Mouse (Mus musculus) midbrain, embryonic 12.5 days (tissue): ENCODE measurements at regions not wholly inside any gene's neighbourhood (a gene's known extent, or its start where the extent isn't known, plus 50 kb on each side); places are given as distances from the start of the nearest gene placed in this dataset.
A peak's percentile ranks its signal among the peaks of the same experiment; 100 is the strongest.

ENCODE experiments used
- ATAC-seq: fragments of 200-750 bp; cut with Nextera tagmentation; 2 replicates; pipeline ENCODE4 v1.8.0; 2017; ENCODE audit warnings: low read depth, moderate TSS enrichment, moderate library complexity; ENCODE audit not compliant: low FRiP score
- H3K27ac ChIP-seq: fragments of 300-500 bp; sonication (generic); replicated peaks from 2 replicates; pipeline ENCODE4 v1.5.1; 2016; ENCODE audit warnings: mild to moderate bottlenecking
- H3K27me3 ChIP-seq: fragments of 300-500 bp; sonication (generic); 2 replicates; pipeline ENCODE4 v1.6.1; 2016; ENCODE audit warnings: mild to moderate bottlenecking
- H3K36me3 ChIP-seq: fragments of 300-500 bp; sonication (generic); 2 replicates; pipeline ENCODE4 v1.6.1; 2016
- H3K4me1 ChIP-seq: fragments of 300-500 bp; sonication (generic); 2 replicates; pipeline ENCODE4 v1.6.1; 2016
- H3K4me2 ChIP-seq: fragments of 300-500 bp; sonication (generic); replicated peaks from 2 replicates; pipeline ENCODE4 v1.6.1; 2016; ENCODE audit warnings: mild to moderate bottlenecking, moderate library complexity
- H3K4me3 ChIP-seq: fragments of 300-500 bp; sonication (generic); 2 replicates; pipeline ENCODE4 v1.5.1; 2016; ENCODE audit warnings: mild to moderate bottlenecking
- H3K9ac ChIP-seq: fragments of 300-500 bp; sonication (generic); replicated peaks from 2 replicates; pipeline ENCODE4 v1.6.1; 2016; ENCODE audit warnings: mild to moderate bottlenecking, moderate library complexity
- H3K9me3 ChIP-seq: fragments of 300-500 bp; sonication (generic); 2 replicates; pipeline ENCODE4 v1.6.1; 2016; ENCODE audit warnings: mild to moderate bottlenecking
- WGBS: fragments of 180-500 bp; shearing (Covaris S2); methylation state at CpG from one replicate; pipeline ENCODE4 v1.1.7; 2016; 5-methylcytosine and 5-hydroxymethylcytosine counted together

- Histone ChIP-seq H3K4me3 (no peak overlapping the region), H3K36me3 (no peaks in the 10 kb centered on the region), H3K4me2 (no peak overlapping the region), H3K4me1 (peaks cover 9% of the 10 kb centered on the region), H3K9me3 (no peaks in the 10 kb centered on the region), H3K27me3 (peaks cover 8% of the 10 kb centered on the region), H3K9ac (no peak overlapping the region), H3K27ac (no peak overlapping the region)
- ATAC-seq: no peak
- 38% methylated on average over 2 of the region's 2 CpGs for WGBS
These were observed 575.2 kb downstream of the Prkd1 start for GRCm38 (mm10) chr12:50073684-50074083.

DNA sequence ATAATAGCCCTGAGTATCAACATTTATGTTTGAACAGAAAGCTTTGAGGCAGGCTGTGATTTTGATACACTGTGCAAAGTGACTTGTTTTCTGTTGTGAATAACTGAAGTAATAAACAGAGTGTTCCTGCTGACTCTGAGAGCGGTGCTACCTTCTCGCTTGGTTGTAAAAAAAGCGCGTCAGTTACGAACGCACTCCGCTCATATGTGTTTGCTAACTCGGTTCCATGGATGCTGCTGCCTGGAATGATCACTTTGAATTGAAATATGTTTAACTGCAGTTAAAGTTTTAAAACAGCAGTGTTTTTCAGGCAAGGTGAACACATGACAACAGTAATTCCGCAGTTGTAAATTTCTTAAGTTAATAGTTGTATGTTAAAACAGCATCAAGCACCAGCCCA is 567.7 kb downstream of the Prkd1 start:
- no peaks in the 10 kb centered on the region for H3K36me3 ChIP-seq
- H3K9ac ChIP-seq: no peak overlapping the region
- ATAC-seq: 0 out of 2 replicates have a peak, but pooled peaks have one; percentile 29
- no peak overlapping the region for H3K27ac ChIP-seq
- H3K4me1 ChIP-seq: no peaks in the 10 kb centered on the region
- no peak overlapping the region for H3K4me2 ChIP-seq
- 81% methylated on average over 9 of the region's 9 CpGs for WGBS
- H3K9me3 ChIP-seq: no peaks in the 10 kb centered on the region
- no peak overlapping the region for H3K4me3 ChIP-seq
- no peaks in the 10 kb centered on the region for H3K27me3 ChIP-seq

DNA sequence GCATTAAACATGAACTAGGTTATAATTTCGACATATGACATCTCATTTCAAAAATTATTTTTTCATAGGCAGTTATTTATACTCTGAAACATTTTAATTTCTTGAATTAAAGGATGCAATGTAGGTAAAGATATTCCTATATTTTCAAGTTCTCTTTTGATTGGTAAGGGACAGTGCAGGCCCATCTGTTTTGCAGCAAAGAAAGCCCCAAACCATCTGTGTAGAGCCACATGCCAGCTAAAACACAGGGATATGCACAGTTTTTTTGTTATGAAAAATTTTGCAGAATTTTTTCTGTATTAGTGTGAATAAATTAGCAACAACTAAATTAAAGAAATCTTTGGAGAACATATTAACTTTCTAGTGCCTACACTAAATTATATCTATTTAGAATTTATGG is 567.3 kb downstream of the Prkd1 start:
- H3K27ac ChIP-seq: no peak overlapping the region
- H3K36me3 ChIP-seq: no peaks in the 10 kb centered on the region
- ATAC-seq: no peak
- WGBS: 80% methylated on average over 1 of the region's 1 CpGs
- no peaks in the 10 kb centered on the region for H3K27me3 ChIP-seq
- no peak overlapping the region for H3K4me3 ChIP-seq
- no peak overlapping the region for H3K4me2 ChIP-seq
- no peaks in the 10 kb centered on the region for H3K9me3 ChIP-seq
- no peaks in the 10 kb centered on the region for H3K4me1 ChIP-seq
- no peak overlapping the region for H3K9ac ChIP-seq

DNA sequence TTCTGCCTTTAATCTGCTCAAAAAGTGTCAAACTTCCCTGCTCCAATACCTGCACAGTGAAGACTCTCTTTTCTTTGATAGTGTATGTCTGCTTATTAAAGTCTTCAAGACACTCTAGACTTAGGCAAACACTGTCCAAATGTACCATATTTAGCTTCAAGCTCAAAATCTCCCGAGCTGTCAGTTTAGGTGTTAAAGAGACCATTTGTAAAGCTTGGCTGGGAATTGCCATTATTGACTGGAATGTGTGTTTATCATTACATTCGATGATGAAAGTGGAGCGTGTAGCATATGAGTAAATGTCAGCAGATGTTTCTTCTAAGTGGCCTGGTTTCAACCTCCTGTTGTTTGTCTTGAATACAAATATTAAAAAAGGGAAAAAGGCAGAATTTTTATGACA is 564.4 kb downstream of the Prkd1 start:
- H3K9ac ChIP-seq: no peak overlapping the region
- H3K36me3 ChIP-seq: no peaks in the 10 kb centered on the region
- ATAC-seq: no peak
- no peak overlapping the region for H3K27ac ChIP-seq
- H3K4me2 ChIP-seq: no peak overlapping the region
- no peaks in the 10 kb centered on the region for H3K27me3 ChIP-seq
- H3K4me1 ChIP-seq: no peaks in the 10 kb centered on the region
- no peak overlapping the region for H3K4me3 ChIP-seq
- WGBS: 83% methylated on average over 3 of the region's 3 CpGs
- no peaks in the 10 kb centered on the region for H3K9me3 ChIP-seq

DNA sequence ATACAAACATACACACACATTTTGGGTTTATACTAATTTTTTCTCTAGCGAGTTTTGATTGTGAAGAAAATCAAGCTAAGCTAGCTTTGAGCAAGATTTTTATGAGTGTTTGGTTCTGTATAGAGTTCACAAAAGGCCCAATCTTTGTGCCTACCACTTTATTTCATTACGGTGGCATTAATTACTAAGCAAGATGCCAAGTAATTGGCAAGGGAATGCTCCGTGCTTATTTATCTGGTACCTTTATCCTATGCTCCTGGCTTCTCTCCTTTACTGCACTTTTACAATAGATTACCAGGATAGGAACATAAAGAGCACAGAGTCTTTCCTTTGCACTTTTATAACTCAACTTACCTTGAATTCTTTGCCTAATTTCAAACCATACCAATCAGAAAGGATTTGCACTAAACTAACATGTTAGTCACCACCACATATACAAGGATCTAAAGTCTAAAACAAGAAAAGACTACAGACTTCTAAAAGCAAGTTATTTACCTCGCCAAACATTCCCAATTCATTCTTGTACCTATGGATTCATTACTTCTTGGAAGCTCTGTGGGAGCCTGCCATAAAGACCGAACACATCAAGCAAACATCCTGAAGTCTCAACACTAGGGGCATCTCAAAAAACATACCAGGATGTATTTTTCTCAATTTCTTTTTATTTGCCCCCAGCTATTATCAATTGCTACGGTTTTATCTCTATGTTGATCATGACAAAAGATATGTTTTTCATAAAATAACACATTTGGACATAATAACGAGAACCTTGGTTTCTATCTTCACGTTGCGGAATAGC is 537.5 kb downstream of the Prkd1 start:
- H3K4me3 ChIP-seq: no peak overlapping the region
- no peaks in the 10 kb centered on the region for H3K36me3 ChIP-seq
- no peak overlapping the region for H3K27ac ChIP-seq
- no peak overlapping the region for H3K4me2 ChIP-seq
- H3K9me3 ChIP-seq: no peaks in the 10 kb centered on the region
- no peak for ATAC-seq
- H3K4me1 ChIP-seq: peaks cover 9% of the 10 kb centered on the region; the same call in 1 of the 2 replicates
- H3K9ac ChIP-seq: no peak overlapping the region
- peaks cover 3% of the 10 kb centered on the region; the same call in 1 of the 2 replicates for H3K27me3 ChIP-seq
- 86% methylated on average over 9 of the region's 9 CpGs for WGBS

GRCm38 (mm10) chr12:50112081-50112491 is 536.8 kb downstream of the Prkd1 start:
- whole genome bisulfite sequencing: 85% methylated on average over 7 of the region's 7 CpGs
- Histone ChIP-seq H3K27me3 (peaks cover 3% of the 10 kb centered on the region; the same call in 1 of the 2 replicates), H3K9ac (no peak overlapping the region), H3K9me3 (no peaks in the 10 kb centered on the region), H3K4me1 (peaks cover 9% of the 10 kb centered on the region; the same call in 1 of the 2 replicates), H3K36me3 (no peaks in the 10 kb centered on the region), H3K4me2 (no peak overlapping the region), H3K4me3 (no peak overlapping the region), H3K27ac (no peak overlapping the region)
- no peak for ATAC-seq

DNA sequence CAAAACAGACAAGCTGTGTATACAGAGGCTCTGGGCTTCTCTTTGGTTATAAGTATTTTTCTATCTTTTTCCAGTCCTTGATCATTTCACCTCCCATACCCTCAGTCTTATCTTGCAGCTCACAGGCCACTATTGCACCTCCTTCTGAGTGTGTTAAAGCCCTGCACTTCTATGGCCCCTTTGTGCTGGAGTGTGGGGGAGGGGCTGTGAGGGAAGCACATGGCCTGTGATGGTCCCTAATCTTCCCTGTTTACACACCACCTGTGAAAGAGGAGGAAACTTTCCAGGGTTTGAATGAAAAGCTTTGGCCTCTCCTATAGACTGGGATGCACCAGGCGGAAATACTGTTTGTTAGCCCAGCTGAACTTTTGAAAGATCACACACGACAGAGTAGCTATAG is 533.0 kb downstream of the Prkd1 start:
- no peak for ATAC-seq
- Histone ChIP-seq H3K9me3 (no peaks in the 10 kb centered on the region), H3K27ac (no peak overlapping the region), H3K27me3 (peaks cover 3% of the 10 kb centered on the region; the same call in 1 of the 2 replicates), H3K36me3 (no peaks in the 10 kb centered on the region), H3K9ac (no peak overlapping the region), H3K4me3 (no peak overlapping the region), H3K4me1 (peaks cover 12% of the 10 kb centered on the region; the same call in 1 of the 2 replicates), H3K4me2 (no peak overlapping the region)
- WGBS: 41% methylated on average over 2 of the region's 2 CpGs

DNA sequence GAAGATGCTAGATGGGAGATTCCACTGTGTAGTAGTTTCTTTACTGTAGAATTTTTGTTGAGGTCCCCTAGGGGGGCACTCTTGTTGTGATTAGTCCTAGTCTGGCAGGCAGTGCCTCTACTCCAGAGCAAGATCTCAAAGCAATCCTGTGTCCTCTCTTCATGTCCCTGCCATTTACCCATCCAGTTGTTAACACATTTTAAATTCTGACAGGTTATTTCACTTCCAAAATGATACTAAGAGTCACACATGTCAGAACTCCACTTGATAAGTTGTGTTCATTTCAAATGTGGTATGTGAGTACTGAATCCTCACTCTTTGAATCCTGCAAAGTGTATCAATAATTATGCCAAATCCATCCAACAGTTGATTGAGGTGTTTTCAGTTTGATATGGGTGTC is 530.6 kb downstream of the Prkd1 start:
- Histone ChIP-seq H3K27ac (no peak overlapping the region), H3K4me3 (no peak overlapping the region), H3K27me3 (peaks cover 6% of the 10 kb centered on the region; the same call in 1 of the 2 replicates), H3K4me1 (peaks cover 21% of the 10 kb centered on the region), H3K4me2 (no peak overlapping the region), H3K9ac (no peak overlapping the region), H3K36me3 (no peaks in the 10 kb centered on the region), H3K9me3 (no peaks in the 10 kb centered on the region)
- no peak for ATAC-seq

DNA sequence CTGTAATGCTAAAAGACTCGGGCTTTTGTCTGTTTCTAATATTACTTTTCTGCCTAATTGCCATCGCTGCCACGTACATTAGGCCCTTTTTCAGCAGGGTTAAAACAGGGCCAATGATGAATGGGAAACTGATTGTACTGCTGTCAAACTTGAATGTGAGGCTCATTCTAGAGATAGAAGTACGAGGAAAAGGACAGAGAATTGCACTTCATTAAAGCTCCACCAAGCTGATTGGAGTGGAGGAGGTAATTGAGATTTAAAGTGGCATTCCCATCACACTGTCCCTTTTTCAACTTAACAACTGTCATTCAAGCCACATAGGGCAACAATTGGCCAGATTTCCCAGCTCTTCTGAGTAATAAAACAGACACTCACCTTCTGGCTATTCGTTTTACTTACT is 526.8 kb downstream of the Prkd1 start:
- WGBS: 43% methylated on average over 5 of the region's 5 CpGs
- no peak overlapping the region for H3K27ac ChIP-seq
- peak; percentile 27; the same call in 1 of the 2 replicates for ATAC-seq
- no peak overlapping the region for H3K9ac ChIP-seq
- no peak overlapping the region for H3K4me3 ChIP-seq
- H3K9me3 ChIP-seq: no peaks in the 10 kb centered on the region
- no peaks in the 10 kb centered on the region for H3K36me3 ChIP-seq
- H3K4me2 ChIP-seq: no peak overlapping the region
- peaks cover 12% of the 10 kb centered on the region; the same call in 1 of the 2 replicates for H3K4me1 ChIP-seq
- H3K27me3 ChIP-seq: peaks cover 3% of the 10 kb centered on the region; the same call in 1 of the 2 replicates

- Histone ChIP-seq H3K4me3 (no peak overlapping the region), H3K9me3 (no peaks in the 10 kb centered on the region), H3K27me3 (peaks cover 3% of the 10 kb centered on the region; the same call in 1 of the 2 replicates), H3K4me1 (peaks cover 12% of the 10 kb centered on the region; the same call in 1 of the 2 replicates), H3K36me3 (no peaks in the 10 kb centered on the region), H3K27ac (no peak overlapping the region), H3K9ac (no peak overlapping the region), H3K4me2 (no peak overlapping the region)
- ATAC-seq: no peak
- WGBS: 65% methylated on average over 1 of the region's 1 CpGs
These were observed 525.9 kb downstream of the Prkd1 start for GRCm38 (mm10) chr12:50122971-50123370.

DNA sequence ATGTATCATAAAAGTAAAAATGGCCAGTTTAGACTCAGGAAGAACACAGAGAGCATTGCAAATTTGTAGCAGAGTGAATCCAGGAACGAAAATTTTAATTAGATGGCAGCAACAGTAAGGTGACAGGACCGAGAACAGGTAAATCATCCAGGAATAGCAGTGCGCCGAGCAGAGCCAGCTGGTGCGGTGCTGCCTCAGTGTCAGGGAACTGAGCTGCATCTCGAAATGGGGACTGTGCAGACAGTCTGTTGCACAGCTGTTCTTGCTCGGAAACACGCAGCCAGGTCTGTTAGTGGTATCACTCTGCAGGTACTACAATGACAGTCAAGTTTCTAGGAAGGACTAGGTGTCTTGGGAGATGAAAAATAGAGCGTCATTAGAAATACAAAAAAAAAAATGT is 490.8 kb downstream of the Prkd1 start:
- WGBS: 86% methylated on average over 9 of the region's 9 CpGs
- no peak overlapping the region for H3K4me3 ChIP-seq
- H3K27ac ChIP-seq: no peak overlapping the region
- no peak for ATAC-seq
- no peaks in the 10 kb centered on the region for H3K9me3 ChIP-seq
- H3K27me3 ChIP-seq: no peaks in the 10 kb centered on the region
- H3K4me2 ChIP-seq: no peak overlapping the region
- no peaks in the 10 kb centered on the region for H3K4me1 ChIP-seq
- H3K9ac ChIP-seq: no peak overlapping the region
- no peaks in the 10 kb centered on the region for H3K36me3 ChIP-seq

DNA sequence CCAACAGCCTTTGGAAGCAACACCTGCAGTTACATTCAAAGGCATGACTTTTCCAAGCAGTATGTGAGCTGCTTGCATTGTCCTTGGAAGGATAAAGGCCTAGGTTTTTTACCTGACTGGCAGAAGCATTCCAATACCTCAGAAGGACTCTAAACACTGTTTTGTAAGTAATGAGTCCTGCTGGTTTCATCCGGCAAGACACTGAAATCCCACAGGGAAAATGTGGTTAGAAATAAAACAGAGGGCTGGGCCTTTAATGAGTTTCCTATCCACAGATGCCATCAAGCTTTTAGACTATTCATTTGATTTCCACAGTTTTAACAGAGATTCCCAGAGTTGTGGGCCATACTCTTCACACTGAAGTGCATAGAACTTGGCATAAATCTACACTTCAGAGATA is 461.6 kb downstream of the Prkd1 start:
- no peaks in the 10 kb centered on the region for H3K27me3 ChIP-seq
- H3K4me1 ChIP-seq: peaks cover 8% of the 10 kb centered on the region; the same call in 1 of the 2 replicates
- no peaks in the 10 kb centered on the region for H3K36me3 ChIP-seq
- no peak for ATAC-seq
- no peaks in the 10 kb centered on the region for H3K9me3 ChIP-seq
- H3K4me2 ChIP-seq: no peak overlapping the region
- H3K27ac ChIP-seq: no peak overlapping the region
- 15% methylated on average over 1 of the region's 1 CpGs for WGBS
- no peak overlapping the region for H3K9ac ChIP-seq
- H3K4me3 ChIP-seq: no peak overlapping the region
